Comparison of ENCODE assay signal across 12 mouse cellular contexts in the genomic region with DNA sequence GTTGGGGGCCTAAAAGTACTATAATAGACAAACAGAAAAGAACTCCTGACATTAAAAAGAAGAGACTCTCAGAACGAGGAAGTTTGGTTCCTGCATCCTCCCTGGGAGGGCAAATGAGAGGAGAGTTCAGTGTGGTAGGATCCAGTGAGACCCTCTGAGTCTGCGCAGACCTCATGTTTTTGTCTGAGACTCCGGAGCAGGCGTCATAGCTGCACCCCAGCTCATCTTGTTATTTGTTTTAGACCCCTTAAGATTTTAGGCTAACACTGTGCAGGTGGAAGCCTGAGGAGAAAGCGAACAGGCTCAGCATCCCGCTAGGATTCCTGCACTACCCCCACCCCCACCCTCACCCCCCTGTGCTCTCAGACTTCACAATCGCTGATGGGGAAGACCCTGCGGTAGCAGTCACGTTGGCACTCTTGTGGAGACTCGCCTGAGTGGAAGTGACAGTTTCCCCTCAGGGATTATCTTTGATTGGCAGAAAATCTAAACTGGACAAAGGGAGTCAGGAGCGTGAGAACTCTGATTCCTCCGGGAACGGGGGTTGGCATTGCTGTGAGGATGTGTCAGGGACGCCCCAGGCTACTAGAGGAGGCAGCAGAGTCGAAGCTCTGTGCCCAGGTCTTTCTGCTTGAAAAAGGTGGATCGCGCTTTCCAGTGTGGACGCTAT.
DNase-seq lines count a peak whose midpoint lies in the region; ATAC-seq and TF ChIP-seq lines count a peak whose summit lies in the region.
"Had no signal": no experiment of that assay in that cellular context is flagged by ENCODE, and none has a peak within 500 bp of the region (broad histone marks: within the 10 kb centered on the region; RNA-seq: fewer than 3 reads in every experiment).

No protein-coding gene starts in this region.

- no peak overlapping the region for H3K9ac ChIP-seq in forebrain, embryonic 14.5 days (ENCODE audit: low read length)
- H3K9ac ChIP-seq in neural tube, embryonic 15.5 days (replicated peaks): no peak overlapping the region
- H3K9ac ChIP-seq: limb, embryonic 15.5 days had no signal

- peaks cover 6% of the 10 kb centered on the region for H3K4me1 ChIP-seq in testis, adult 2 months (ENCODE audit: control insufficient read depth, insufficient read depth, low read length)
- H3K4me1 ChIP-seq in forebrain, embryonic 14.5 days (ENCODE audit: control insufficient read depth, insufficient read depth, low read length): peaks cover 7% of the 10 kb centered on the region; the same call in 1 of the 2 replicates
- H3K4me1 ChIP-seq in midbrain, embryonic 10.5 days: peaks cover 25% of the 10 kb centered on the region
- no peaks in the 10 kb centered on the region for H3K4me1 ChIP-seq in neural tube, embryonic 15.5 days

- no peaks in the 10 kb centered on the region for H3K9me3 ChIP-seq in forebrain, embryonic 14.5 days (replicated peaks; ENCODE audit: control insufficient read depth, low read length)
- H3K9me3 ChIP-seq in midbrain, embryonic 10.5 days (replicated peaks): no peaks in the 10 kb centered on the region
- no peaks in the 10 kb centered on the region for H3K9me3 ChIP-seq in neural tube, embryonic 15.5 days (replicated peaks)
- H3K9me3 ChIP-seq: limb, embryonic 15.5 days had no signal

- H3K4me3 ChIP-seq in testis, adult 2 months (ENCODE audit: control insufficient read depth, low read depth, low read length): peak overlapping the region; percentile 26
- no peak overlapping the region for H3K4me3 ChIP-seq in forebrain, embryonic 14.5 days (ENCODE audit: low read depth, low read length)
- H3K4me3 ChIP-seq in midbrain, embryonic 10.5 days: peak overlapping the region; percentile 38
- no peak overlapping the region for H3K4me3 ChIP-seq in neural tube, embryonic 15.5 days (replicated peaks)
- H3K4me3 ChIP-seq: limb, embryonic 15.5 days had no signal

- no peaks in the 10 kb centered on the region for H3K27me3 ChIP-seq in testis, adult 2 months (ENCODE audit: control insufficient read depth, insufficient read depth, low read length)
- no peaks in the 10 kb centered on the region for H3K27me3 ChIP-seq in forebrain, embryonic 14.5 days (replicated peaks; ENCODE audit: control insufficient read depth, insufficient read depth, low read length)
- no peaks in the 10 kb centered on the region for H3K27me3 ChIP-seq in midbrain, embryonic 10.5 days (ENCODE audit: low read depth, poor library complexity, severe bottlenecking)
- H3K27me3 ChIP-seq in neural tube, embryonic 15.5 days (replicated peaks): no peaks in the 10 kb centered on the region
- H3K27me3 ChIP-seq: limb, embryonic 15.5 days had no signal

- no peaks in the 10 kb centered on the region for H3K36me3 ChIP-seq in testis, adult 2 months (ENCODE audit: control insufficient read depth, insufficient read depth, low read length)
- no peaks in the 10 kb centered on the region for H3K36me3 ChIP-seq in forebrain, embryonic 14.5 days (ENCODE audit: control insufficient read depth, insufficient read depth, low read length)
- H3K36me3 ChIP-seq in midbrain, embryonic 10.5 days: no peaks in the 10 kb centered on the region
- H3K36me3 ChIP-seq in neural tube, embryonic 15.5 days: no peaks in the 10 kb centered on the region
- H3K36me3 ChIP-seq: limb, embryonic 15.5 days had no signal

- peak overlapping the region; percentile 31 for H3K4me2 ChIP-seq in forebrain, embryonic 14.5 days (ENCODE audit: low read length)
- H3K4me2 ChIP-seq in neural tube, embryonic 15.5 days: no peak overlapping the region
- H3K4me2 ChIP-seq: limb, embryonic 15.5 days had no signal

- no peak for TF ChIP-seq POLR2A in testis, adult 2 months (IDR thresholded peaks at IDR 0.05; ENCODE audit: control insufficient read depth, low read depth, low read length)

- no peak for DNase-seq in testis, postnatal 14 days (ENCODE audit: low spot score)
- DNase-seq in forebrain, embryonic 14.5 days (ENCODE audit: low spot score): peak; percentile 11
- peak; percentile 49 for DNase-seq in midbrain, embryonic 10.5 days (ENCODE audit: low spot score)
- DNase-seq in neural tube, embryonic 10.5 days (ENCODE audit: extremely low spot score, low spot score): no peak
- DNase-seq in gastrocnemius, postnatal 36 days: no peak
- no peak for DNase-seq in lung, postnatal 36 days
- DNase-seq: kidney, postnatal 10 days; layer of hippocampus, postnatal 36 days; thymus, postnatal 14 days had no signal

- intact Hi-C loops in gastrocnemius, postnatal 36 days (cut with DNase I): no loop called here

- H3K27ac ChIP-seq in testis, adult 2 months (ENCODE audit: control insufficient read depth, insufficient read depth, low read depth, low read length): no peak overlapping the region
- no peak overlapping the region for H3K27ac ChIP-seq in forebrain, embryonic 14.5 days (ENCODE audit: low read depth, low read length)
- peak overlapping the region; percentile 73 for H3K27ac ChIP-seq in midbrain, embryonic 10.5 days (replicated peaks)
- H3K27ac ChIP-seq in neural tube, embryonic 15.5 days (replicated peaks): no peak overlapping the region
- H3K27ac ChIP-seq: limb, embryonic 15.5 days had no signal

- WGBS in forebrain, embryonic 14.5 days: 31% methylated on average over 18 of the region's 18 CpGs
- 43% methylated on average over 18 of the region's 18 CpGs for WGBS in midbrain, embryonic 10.5 days
- 63% methylated on average over 18 of the region's 18 CpGs for WGBS in neural tube, embryonic 15.5 days

- 0 out of 2 replicates have a peak, but pooled peaks have one; percentile 45 for ATAC-seq in forebrain, embryonic 14.5 days
- ATAC-seq in neural tube, embryonic 15.5 days (ENCODE audit: low FRiP score): no peak

- TF ChIP-seq CTCF in testis, adult 2 months (IDR thresholded peaks at IDR 0.05; ENCODE audit: control insufficient read depth, insufficient read depth, insufficient replicate concordance, low read depth, low read length): no peak

Comparison
In these comparisons a context has a peak if more than half of its experiments do, and no peak if none do; other contexts are left out.
1. H3K4me3 ChIP-seq: peak in testis, adult 2 months (single experiment) and midbrain, embryonic 10.5 days (single experiment); none in forebrain, embryonic 14.5 days (single experiment) and neural tube, embryonic 15.5 days (single experiment).
2. DNase-seq: peak in forebrain, embryonic 14.5 days (single experiment) and midbrain, embryonic 10.5 days (single experiment); none in testis, postnatal 14 days (single experiment), neural tube, embryonic 10.5 days (single experiment), gastrocnemius, postnatal 36 days (0 of 2) and lung, postnatal 36 days (single experiment).